Mouse (Mus musculus) midbrain, embryonic 12.5 days (tissue): ENCODE results near the gene Galnt18. TPM values are rescaled to one million over a fixed set of nuclear protein-coding genes. Genes with fewer than 3 reads are reported as not detected.

ENCODE experiments used
- ATAC-seq: fragments of 200-750 bp; cut with Nextera tagmentation; 2 replicates; pipeline ENCODE4 v1.8.0; 2017; ENCODE audit warnings: low read depth, moderate TSS enrichment, moderate library complexity; ENCODE audit not compliant: low FRiP score
- H3K27ac ChIP-seq: fragments of 300-500 bp; sonication (generic); replicated peaks from 2 replicates; pipeline ENCODE4 v1.5.1; 2016; ENCODE audit warnings: mild to moderate bottlenecking
- H3K27me3 ChIP-seq: fragments of 300-500 bp; sonication (generic); 2 replicates; pipeline ENCODE4 v1.6.1; 2016; ENCODE audit warnings: mild to moderate bottlenecking
- H3K36me3 ChIP-seq: fragments of 300-500 bp; sonication (generic); 2 replicates; pipeline ENCODE4 v1.6.1; 2016
- H3K4me1 ChIP-seq: fragments of 300-500 bp; sonication (generic); 2 replicates; pipeline ENCODE4 v1.6.1; 2016
- H3K4me2 ChIP-seq: fragments of 300-500 bp; sonication (generic); replicated peaks from 2 replicates; pipeline ENCODE4 v1.6.1; 2016; ENCODE audit warnings: mild to moderate bottlenecking, moderate library complexity
- H3K4me3 ChIP-seq: fragments of 300-500 bp; sonication (generic); 2 replicates; pipeline ENCODE4 v1.5.1; 2016; ENCODE audit warnings: mild to moderate bottlenecking
- H3K9ac ChIP-seq: fragments of 300-500 bp; sonication (generic); replicated peaks from 2 replicates; pipeline ENCODE4 v1.6.1; 2016; ENCODE audit warnings: mild to moderate bottlenecking, moderate library complexity
- H3K9me3 ChIP-seq: fragments of 300-500 bp; sonication (generic); 2 replicates; pipeline ENCODE4 v1.6.1; 2016; ENCODE audit warnings: mild to moderate bottlenecking
- WGBS: fragments of 180-500 bp; shearing (Covaris S2); methylation state at CpG from one replicate; pipeline ENCODE4 v1.1.7; 2016; 5-methylcytosine and 5-hydroxymethylcytosine counted together
- polyA plus RNA-seq: library from polyadenylated mRNA; unstranded; fragments of >200 nt; fragmentation: Nextera tagmentation; extraction: Ambion mirVana; gene quantifications from 2 replicates; pipeline ENCODE4 v1.2.1, GENCODE M21; 2016

Galnt18 gene
- polyA plus RNA-seq, 1 experiment from 2014 or later = 7.7 TPM

DNA sequence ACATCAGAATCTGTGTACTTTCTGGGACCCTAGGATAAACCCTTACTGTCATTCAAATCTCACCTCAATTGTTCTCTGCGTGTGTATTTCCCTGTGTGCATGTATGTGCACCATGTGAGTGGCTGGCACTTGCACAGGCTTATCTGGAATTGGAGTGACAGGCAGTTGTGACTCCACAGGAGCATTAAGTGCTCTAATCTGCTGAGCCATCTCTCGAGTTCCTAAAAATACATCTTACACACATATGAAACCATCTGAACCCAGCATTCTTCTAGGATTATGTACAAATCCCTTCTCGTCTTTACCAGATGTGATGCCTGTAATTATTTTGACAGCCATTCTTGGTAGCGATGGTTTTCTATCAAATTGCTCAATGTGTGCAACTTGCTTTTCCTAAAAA lies 121.2 kb downstream of the Galnt18 start:
- H3K9ac ChIP-seq = no peak overlapping the region
- H3K4me2 ChIP-seq = no peak overlapping the region
- no peaks in the 10 kb centered on the region for H3K36me3 ChIP-seq
- H3K4me3 ChIP-seq = no peak overlapping the region
- ATAC-seq = no peak
- 67% methylated on average over 4 of the region's 4 CpGs for WGBS
- H3K27ac ChIP-seq = no peak overlapping the region
- H3K9me3 ChIP-seq = no peaks in the 10 kb centered on the region
- no peaks in the 10 kb centered on the region for H3K27me3 ChIP-seq
- H3K4me1 ChIP-seq = no peaks in the 10 kb centered on the region

DNA sequence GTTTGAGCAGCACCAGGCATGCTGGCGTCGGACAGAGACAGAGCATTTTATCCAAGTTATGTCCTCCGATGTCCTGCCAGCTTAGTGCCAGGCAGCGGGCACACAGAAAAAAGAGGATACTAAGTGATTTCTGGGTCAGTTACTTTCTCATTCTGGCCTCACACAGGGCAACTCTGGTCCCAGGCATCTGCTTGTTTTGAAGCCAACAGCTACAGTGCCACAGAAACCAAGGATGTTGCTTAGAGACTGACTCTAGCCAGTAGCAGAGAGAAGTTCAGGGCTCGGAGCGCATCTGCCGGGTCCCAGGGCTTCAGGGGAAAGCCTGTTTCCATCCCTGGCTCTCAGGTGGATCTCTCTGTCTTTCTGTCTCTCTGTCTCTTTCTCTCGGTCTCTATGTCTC lies 124.8 kb downstream of the Galnt18 start:
- no peak overlapping the region for H3K27ac ChIP-seq
- H3K27me3 ChIP-seq = no peaks in the 10 kb centered on the region
- WGBS = 94% methylated on average over 8 of the region's 8 CpGs
- H3K9ac ChIP-seq = no peak overlapping the region
- ATAC-seq = no peak
- no peak overlapping the region for H3K4me3 ChIP-seq
- no peaks in the 10 kb centered on the region for H3K36me3 ChIP-seq
- H3K9me3 ChIP-seq = no peaks in the 10 kb centered on the region
- H3K4me1 ChIP-seq = no peaks in the 10 kb centered on the region; the same call in 1 of the 2 replicates
- H3K4me2 ChIP-seq = no peak overlapping the region

DNA sequence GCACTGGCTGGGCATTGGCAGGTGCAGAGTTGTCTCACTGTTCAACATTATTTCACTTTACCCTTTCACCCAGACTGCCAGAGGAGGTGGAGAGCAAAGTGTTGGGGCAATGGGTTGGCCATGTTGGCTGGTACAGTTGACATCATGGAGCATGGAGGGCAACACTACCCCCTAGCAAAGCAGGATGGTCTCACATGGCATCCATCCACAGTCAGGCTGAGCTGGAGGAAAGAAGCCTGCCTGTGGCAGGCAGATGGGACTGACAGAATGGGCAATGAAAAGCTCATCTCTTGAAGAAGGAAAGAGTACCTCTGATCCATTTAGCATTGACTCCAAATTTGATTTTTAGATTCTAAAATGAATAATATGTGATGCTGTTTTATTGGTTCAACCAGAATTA lies 125.3 kb downstream of the Galnt18 start:
- no peaks in the 10 kb centered on the region for H3K27me3 ChIP-seq
- no peak overlapping the region for H3K4me3 ChIP-seq
- no peak overlapping the region for H3K27ac ChIP-seq
- no peak overlapping the region for H3K4me2 ChIP-seq
- no peaks in the 10 kb centered on the region; the same call in 1 of the 2 replicates for H3K4me1 ChIP-seq
- no peak overlapping the region for H3K9ac ChIP-seq
- ATAC-seq = no peak
- no peaks in the 10 kb centered on the region for H3K9me3 ChIP-seq
- H3K36me3 ChIP-seq = no peaks in the 10 kb centered on the region

DNA sequence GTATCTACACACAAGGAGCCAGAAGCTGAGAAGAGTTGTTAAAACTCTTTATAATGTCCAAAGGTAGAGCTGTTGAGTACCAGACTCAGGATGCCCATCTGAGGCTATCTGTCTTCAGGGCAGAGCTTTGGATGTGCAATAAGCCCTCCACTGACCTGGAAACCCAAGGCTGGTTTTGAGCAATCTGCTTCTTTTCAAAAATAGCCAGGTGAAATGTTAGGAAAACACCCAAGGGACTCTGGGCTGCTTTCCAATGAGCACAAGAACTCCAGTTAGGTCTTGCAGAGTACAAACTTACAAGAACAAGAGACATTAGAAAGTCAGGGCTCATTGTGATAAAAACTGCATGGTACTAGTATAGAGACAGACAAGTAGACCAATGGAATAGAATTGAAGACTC lies 135.4 kb downstream of the Galnt18 start:
- Histone ChIP-seq H3K4me2 (no peak overlapping the region), H3K9me3 (no peaks in the 10 kb centered on the region), H3K27me3 (no peaks in the 10 kb centered on the region), H3K4me1 (no peaks in the 10 kb centered on the region), H3K36me3 (no peaks in the 10 kb centered on the region), H3K4me3 (no peak overlapping the region), H3K27ac (no peak overlapping the region), H3K9ac (no peak overlapping the region)
- no peak for ATAC-seq

DNA sequence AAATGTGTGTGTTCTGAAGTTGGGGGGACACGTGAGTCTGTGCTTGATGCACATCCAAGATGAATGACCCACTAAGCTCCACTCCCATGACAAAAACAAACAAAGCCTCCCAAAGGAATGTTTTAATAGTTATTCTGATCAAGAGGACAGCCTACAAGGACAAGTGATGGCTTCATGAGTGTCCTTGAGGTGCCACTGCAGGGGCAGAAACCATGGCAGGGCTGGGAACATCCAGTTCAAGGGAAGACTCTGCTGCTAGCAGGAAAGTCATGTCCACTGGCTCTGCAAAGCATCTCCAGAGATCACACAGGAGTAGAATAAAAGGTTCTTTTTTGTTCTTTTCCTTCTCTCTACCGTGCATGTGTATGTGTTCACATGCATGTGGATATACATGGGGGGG lies 140.9 kb downstream of the Galnt18 start:
- Histone ChIP-seq H3K27ac (no peak overlapping the region), H3K9ac (no peak overlapping the region), H3K4me1 (no peaks in the 10 kb centered on the region; the same call in 1 of the 2 replicates), H3K4me3 (no peak overlapping the region), H3K36me3 (no peaks in the 10 kb centered on the region), H3K4me2 (no peak overlapping the region), H3K9me3 (no peaks in the 10 kb centered on the region), H3K27me3 (peaks cover 4% of the 10 kb centered on the region; the same call in 1 of the 2 replicates)
- no peak for ATAC-seq
- WGBS = 66% methylated on average over 2 of the region's 2 CpGs

DNA sequence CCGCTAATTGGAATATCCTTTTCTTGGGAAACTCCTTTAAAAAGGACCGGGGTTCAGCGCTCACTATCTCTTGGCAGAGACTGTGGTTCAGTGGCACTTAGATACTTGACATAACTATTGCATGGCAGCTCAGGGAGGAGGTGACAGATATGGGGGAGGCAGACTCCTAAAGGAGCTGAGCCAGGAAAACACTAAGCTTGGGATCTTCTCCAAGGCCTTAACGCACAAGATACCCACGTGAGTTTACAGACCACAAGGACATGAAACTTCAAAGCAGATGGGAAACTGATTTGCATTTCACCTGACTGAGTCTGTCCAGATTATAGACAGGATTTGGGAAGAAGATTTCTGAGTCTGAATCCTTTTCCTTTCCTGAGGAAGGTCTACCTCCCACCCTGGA lies 141.3 kb downstream of the Galnt18 start:
- no peaks in the 10 kb centered on the region for H3K9me3 ChIP-seq
- peaks cover 4% of the 10 kb centered on the region; the same call in 1 of the 2 replicates for H3K27me3 ChIP-seq
- no peak overlapping the region for H3K4me2 ChIP-seq
- H3K27ac ChIP-seq = no peak overlapping the region
- no peaks in the 10 kb centered on the region for H3K36me3 ChIP-seq
- no peak overlapping the region for H3K9ac ChIP-seq
- no peak for ATAC-seq
- 90% methylated on average over 5 of the region's 5 CpGs for WGBS
- H3K4me1 ChIP-seq = no peaks in the 10 kb centered on the region; the same call in 1 of the 2 replicates
- H3K4me3 ChIP-seq = no peak overlapping the region

DNA sequence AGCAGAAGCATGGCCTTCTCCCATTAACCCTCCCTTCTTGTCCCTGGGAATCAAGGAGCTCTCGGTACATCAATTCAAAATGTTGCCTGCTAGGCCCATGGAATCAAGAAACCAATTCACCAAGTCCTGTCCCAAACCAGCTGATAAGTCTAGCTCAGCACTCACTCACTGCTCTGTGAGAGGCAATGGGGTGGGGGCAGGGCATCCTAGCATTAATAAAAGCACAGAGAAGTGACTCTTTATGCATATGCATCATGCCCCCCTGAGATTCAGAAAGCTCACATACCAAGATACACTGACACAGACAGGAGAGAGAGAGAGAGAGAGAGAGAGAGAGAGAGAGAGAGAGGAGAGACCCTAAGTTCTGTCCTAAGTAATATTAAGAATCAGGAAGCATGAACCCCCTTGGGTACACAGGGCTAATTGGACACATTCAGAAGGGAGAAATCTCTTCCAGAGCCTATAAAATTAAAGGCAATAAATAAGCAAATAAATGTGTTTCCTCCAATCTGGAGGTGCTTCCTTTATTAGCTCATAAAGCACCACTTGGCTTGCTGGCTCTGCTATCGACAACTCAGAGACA lies 141.8 kb downstream of the Galnt18 start:
- Histone ChIP-seq H3K9me3 (no peaks in the 10 kb centered on the region), H3K27ac (no peak overlapping the region), H3K4me1 (no peaks in the 10 kb centered on the region; the same call in 1 of the 2 replicates), H3K27me3 (peaks cover 4% of the 10 kb centered on the region; the same call in 1 of the 2 replicates), H3K4me2 (no peak overlapping the region), H3K9ac (no peak overlapping the region), H3K36me3 (no peaks in the 10 kb centered on the region), H3K4me3 (no peak overlapping the region)
- 88% methylated on average over 2 of the region's 2 CpGs for whole genome bisulfite sequencing
- ATAC-seq = no peak

DNA sequence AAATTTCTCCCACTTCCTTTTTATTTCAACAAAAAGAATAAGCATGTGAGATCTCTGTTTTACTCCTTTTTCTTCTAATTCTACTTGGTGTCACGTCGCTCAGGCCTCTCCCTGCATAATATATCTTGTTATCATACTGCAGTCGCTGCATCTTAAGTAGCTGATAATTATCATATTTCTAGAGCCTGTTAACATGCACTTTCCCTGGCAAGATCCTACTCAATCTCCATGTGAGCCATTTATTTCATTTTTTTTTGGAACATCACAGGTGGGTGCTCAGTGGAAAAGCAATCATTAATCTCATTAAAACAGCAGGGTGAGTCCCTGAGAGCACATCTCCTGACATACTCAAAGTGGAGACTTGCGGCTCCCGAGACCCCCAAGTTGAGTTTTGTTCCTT lies 143.3 kb downstream of the Galnt18 start:
- no peaks in the 10 kb centered on the region; the same call in 1 of the 2 replicates for H3K4me1 ChIP-seq
- no peak overlapping the region for H3K4me3 ChIP-seq
- H3K9me3 ChIP-seq = no peaks in the 10 kb centered on the region
- no peak overlapping the region for H3K27ac ChIP-seq
- no peak overlapping the region for H3K9ac ChIP-seq
- peaks cover 4% of the 10 kb centered on the region; the same call in 1 of the 2 replicates for H3K27me3 ChIP-seq
- H3K36me3 ChIP-seq = no peaks in the 10 kb centered on the region
- WGBS = 87% methylated on average over 5 of the region's 5 CpGs
- ATAC-seq = no peak
- no peak overlapping the region for H3K4me2 ChIP-seq

DNA sequence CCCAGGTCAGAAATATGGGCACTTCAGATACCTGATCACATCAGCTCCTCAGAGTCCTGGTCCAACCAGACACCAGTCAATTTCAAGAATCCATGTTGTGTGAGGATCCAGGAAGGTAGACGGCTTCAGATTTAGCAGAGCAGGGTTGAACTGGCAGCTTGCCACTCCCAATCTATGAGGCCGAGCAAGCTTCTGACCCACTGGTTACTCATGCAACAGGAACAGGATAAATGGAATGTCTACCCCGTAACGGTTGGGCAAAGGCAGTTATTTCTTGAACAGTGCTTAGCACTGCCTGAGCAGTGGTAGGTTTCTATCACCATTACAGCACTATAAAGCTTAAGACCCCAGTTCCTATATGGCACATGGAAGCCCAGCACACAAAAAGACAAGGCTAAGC lies 148.5 kb downstream of the Galnt18 start:
- WGBS = 87% methylated on average over 4 of the region's 4 CpGs
- Histone ChIP-seq H3K27ac (no peak overlapping the region), H3K27me3 (no peaks in the 10 kb centered on the region), H3K4me1 (no peaks in the 10 kb centered on the region), H3K4me2 (no peak overlapping the region), H3K9ac (no peak overlapping the region), H3K4me3 (no peak overlapping the region), H3K9me3 (no peaks in the 10 kb centered on the region), H3K36me3 (no peaks in the 10 kb centered on the region)
- ATAC-seq = no peak

DNA sequence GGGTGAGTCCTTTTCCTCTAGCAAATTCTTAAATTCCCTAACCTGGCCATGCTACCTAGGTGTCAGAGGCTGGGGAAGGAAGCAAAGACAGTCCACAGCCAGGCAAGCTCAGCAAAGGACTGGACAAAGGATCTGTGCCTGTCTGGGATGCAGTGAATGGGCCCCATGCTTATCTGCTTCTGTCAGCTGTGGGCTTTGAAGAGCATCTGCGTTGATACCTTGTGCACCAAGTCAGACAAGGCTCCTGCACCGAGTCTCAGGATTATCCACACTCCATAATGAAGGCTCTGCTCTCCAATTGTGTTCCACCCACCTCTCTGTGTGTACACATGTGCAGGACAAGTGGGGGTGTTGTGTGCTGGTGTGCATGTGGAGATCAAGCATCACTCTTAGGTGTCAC lies 153.5 kb downstream of the Galnt18 start:
- Histone ChIP-seq H3K9ac (no peak overlapping the region), H3K9me3 (no peaks in the 10 kb centered on the region), H3K4me3 (no peak overlapping the region), H3K4me2 (no peak overlapping the region), H3K27ac (no peak overlapping the region), H3K36me3 (no peaks in the 10 kb centered on the region), H3K27me3 (no peaks in the 10 kb centered on the region), H3K4me1 (no peaks in the 10 kb centered on the region)
- 70% methylated on average over 2 of the region's 2 CpGs for WGBS
- ATAC-seq = no peak

DNA sequence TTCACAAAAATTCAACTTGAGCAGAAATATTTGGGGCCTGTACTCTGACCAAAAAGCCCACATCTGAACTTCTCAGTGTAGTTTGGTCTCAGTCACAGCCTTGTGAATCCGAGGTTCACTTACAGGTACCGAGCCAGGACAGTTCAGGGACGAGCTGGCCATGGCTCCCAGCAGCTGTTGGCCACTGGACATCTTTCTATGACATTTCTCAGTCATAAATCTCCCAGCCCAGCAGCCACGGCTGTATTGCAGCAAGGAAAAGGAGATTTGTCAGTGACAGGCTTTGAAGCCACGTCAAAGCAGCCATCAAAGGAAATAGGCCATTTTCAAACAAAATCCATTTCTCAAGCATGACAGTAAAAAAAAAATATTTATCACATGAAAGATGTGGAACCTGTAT lies 154.0 kb downstream of the Galnt18 start:
- ATAC-seq = no peak
- Histone ChIP-seq H3K9ac (no peak overlapping the region), H3K4me2 (no peak overlapping the region), H3K4me1 (no peaks in the 10 kb centered on the region), H3K36me3 (no peaks in the 10 kb centered on the region), H3K4me3 (no peak overlapping the region), H3K27me3 (no peaks in the 10 kb centered on the region), H3K27ac (no peak overlapping the region), H3K9me3 (no peaks in the 10 kb centered on the region)
- WGBS = 81% methylated on average over 5 of the region's 5 CpGs

DNA sequence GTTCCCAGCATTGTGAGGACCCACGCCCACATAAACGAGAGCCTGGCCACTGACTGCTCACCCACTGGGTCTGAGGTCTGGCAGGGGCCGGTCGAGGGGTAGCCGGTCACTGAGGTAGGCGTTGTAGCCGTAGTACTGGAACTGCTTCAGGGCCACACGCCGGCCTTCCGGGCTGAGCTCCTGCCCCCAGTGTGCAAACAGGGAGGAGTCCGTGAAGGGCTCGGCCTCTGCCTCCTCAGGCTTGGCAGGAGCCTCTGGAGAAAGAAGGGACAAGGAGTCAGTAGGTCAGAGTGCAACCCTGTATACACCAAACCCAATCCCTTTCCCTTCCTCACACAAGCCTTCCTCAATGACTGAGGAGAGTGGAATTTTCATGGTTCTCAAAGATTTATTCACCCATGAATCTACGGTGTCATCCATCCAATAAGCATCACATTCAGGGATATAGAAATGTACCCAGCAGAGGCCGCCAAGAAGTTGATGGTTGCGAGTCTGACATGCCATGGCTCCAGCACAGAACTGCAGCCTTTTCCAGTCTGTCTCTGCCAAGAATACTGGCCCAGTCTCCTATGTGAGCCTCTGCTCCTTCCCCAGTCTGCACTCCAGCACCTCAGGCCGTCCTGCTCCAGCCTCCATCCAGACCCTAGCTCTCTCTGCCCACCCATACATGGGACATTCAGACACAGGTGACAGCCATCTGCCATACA lies 163.4 kb downstream of the Galnt18 start:
- Histone ChIP-seq H3K9me3 (no peaks in the 10 kb centered on the region), H3K27me3 (no peaks in the 10 kb centered on the region), H3K36me3 (no peaks in the 10 kb centered on the region), H3K4me2 (no peak overlapping the region), H3K9ac (no peak overlapping the region), H3K4me3 (no peak overlapping the region), H3K4me1 (no peaks in the 10 kb centered on the region), H3K27ac (no peak overlapping the region)
- WGBS = 65% methylated on average over 16 of the region's 16 CpGs
- ATAC-seq = no peak

DNA sequence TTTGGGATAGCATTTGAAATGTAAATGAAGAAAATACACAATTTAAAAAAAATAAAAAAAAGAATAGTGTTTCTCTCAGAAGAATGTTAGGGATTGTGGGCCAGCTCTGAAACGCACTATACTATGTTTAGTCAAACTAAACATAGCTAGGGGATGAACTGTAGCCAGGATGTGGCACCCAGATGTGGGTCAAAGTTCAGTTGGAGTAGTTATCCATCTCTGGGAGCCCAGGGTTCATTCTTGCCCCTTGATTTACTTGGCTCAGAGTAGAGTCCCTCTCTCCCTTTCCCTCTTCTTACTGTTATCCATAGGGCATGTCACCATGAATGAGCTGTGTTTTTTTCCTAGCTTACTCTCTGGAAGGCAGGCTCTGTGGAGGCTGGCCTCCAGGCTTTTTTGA lies 165.3 kb downstream of the Galnt18 start:
- Histone ChIP-seq H3K9ac (no peak overlapping the region), H3K27me3 (no peaks in the 10 kb centered on the region), H3K27ac (no peak overlapping the region), H3K4me1 (no peaks in the 10 kb centered on the region), H3K4me3 (no peak overlapping the region), H3K36me3 (no peaks in the 10 kb centered on the region), H3K4me2 (no peak overlapping the region), H3K9me3 (no peaks in the 10 kb centered on the region)
- ATAC-seq = no peak
- WGBS = 84% methylated on average over 1 of the region's 1 CpGs
